Mouse (Mus musculus) cerebellum, adult 18-20 months (tissue): Measurements from ENCODE around the gene Pygm.
A peak's percentile ranks its signal among the peaks of the same experiment; 100 is the strongest.

Experiments
- DNase-seq, 2 experiments: peaks; one replicate each; pipeline ENCODE4 v3.0.0; 2021

The Pygm gene

GRCm38 (mm10) chr19:6354030-6354429 is 30.2 kb upstream of the Pygm start:
- peak in 1 of 2 experiments; percentile 33 for DNase-seq

GRCm38 (mm10) chr19:6361291-6361690 is 22.9 kb upstream of the Pygm start:
- no peak for DNase-seq

GRCm38 (mm10) chr19:6363091-6363410 is 21.1 kb upstream of the Pygm start:
- no peak for DNase-seq

- DNase-seq: peak; percentile 99 to 100
Observed at GRCm38 (mm10) chr19:6363411-6364240, 20.6 kb upstream of the Pygm start, which contains the start of gene Sf1. TSS of gene Sf1 (plus strand) at chr19:6363690.

- peak; percentile 93 to 97 for DNase-seq
Observed at GRCm38 (mm10) chr19:6364317-6364725, 19.9 kb upstream of the Pygm start.

GRCm38 (mm10) chr19:6364842-6365241 is 19.4 kb upstream of the Pygm start:
- DNase-seq: no peak

- DNase-seq: no peak
Observed at GRCm38 (mm10) chr19:6370175-6370574, 14.0 kb upstream of the Pygm start.

- no peak for DNase-seq
Observed at GRCm38 (mm10) chr19:6372433-6372832, 11.8 kb upstream of the Pygm start.

GRCm38 (mm10) chr19:6373539-6374400 is 10.4 kb upstream of the Pygm start:
- DNase-seq: peak; percentile 80 to 87

GRCm38 (mm10) chr19:6374571-6374970 is 9.6 kb upstream of the Pygm start:
- no peak for DNase-seq

- no peak for DNase-seq
Observed at GRCm38 (mm10) chr19:6375423-6376254, 8.6 kb upstream of the Pygm start.

- peak; percentile 73 to 81 for DNase-seq
Observed at GRCm38 (mm10) chr19:6376255-6376564, 8.0 kb upstream of the Pygm start.

- no peak for DNase-seq
Observed at GRCm38 (mm10) chr19:6376643-6377042, 7.6 kb upstream of the Pygm start.

GRCm38 (mm10) chr19:6377327-6378040 is 6.7 kb upstream of the Pygm start:
- DNase-seq: no peak

- DNase-seq: no peak
Observed at GRCm38 (mm10) chr19:6380411-6381166, 3.6 kb upstream of the Pygm start.

GRCm38 (mm10) chr19:6381238-6381637 is 3.0 kb upstream of the Pygm start:
- no peak for DNase-seq

GRCm38 (mm10) chr19:6382323-6382924 is 1.8 kb upstream of the Pygm start:
- peak; percentile 75 to 78 for DNase-seq

- no peak for DNase-seq
Observed at GRCm38 (mm10) chr19:6383470-6383869, 729 bp upstream of the Pygm start.

- DNase-seq: no peak
Observed at GRCm38 (mm10) chr19:6384954-6385353, 755 bp downstream of the Pygm start.

GRCm38 (mm10) chr19:6385419-6385818 is 1.2 kb downstream of the Pygm start:
- DNase-seq: no peak

- no peak for DNase-seq
Observed at GRCm38 (mm10) chr19:6385821-6386220, 1.6 kb downstream of the Pygm start.
